Mouse (Mus musculus): ENCODE results near the gene Vcpkmt. TPM values are rescaled to one million over a fixed set of nuclear protein-coding genes. Genes with fewer than 3 reads are reported as not detected.

The Vcpkmt gene
- polyA plus RNA-seq, 1 experiment from 2014 or later: 21.5 TPM

DNA sequence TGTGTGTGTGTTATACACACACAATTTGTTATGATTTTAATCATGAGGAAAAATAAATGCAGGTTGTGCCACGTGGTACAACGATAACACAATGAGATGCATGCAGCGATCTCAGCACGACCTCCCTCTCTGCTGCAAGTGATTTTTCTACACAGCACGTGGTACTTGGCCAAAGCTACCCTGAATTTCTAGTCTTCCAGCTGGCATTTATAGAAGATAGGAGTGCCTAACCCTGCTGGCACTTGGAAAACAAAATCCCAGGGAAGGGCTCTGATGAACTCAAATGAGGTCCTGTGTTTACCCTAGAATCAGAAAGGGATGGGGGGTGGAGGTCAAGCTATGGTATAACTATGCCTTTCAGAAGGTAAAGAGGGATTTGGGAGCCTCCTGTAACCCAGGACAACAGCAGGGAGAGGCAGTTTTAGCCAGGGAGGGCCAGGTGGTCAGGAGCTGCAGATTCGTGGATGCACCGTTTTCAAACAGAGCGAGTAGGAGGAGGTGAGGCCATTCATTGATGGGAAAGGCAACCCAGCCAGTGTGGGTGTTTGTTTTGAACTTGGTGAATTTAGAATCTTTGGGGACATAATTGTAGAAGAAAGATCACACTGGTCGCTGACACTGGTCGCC, 46.1 kb downstream of the Vcpkmt start:
- Histone ChIP-seq H3K36me3 (ENCODE audit: insufficient read depth, low read length) (no peaks in the 10 kb centered on the region), H3K27me3 (ENCODE audit: insufficient read depth, low read length) (no peaks in the 10 kb centered on the region), H3K9me3 (replicated peaks; ENCODE audit: low read length) (no peaks in the 10 kb centered on the region), H3K4me1 (replicated peaks; ENCODE audit: insufficient read depth, low read length) (peaks cover 30% of the 10 kb centered on the region), H3K4me2 (ENCODE audit: low read length) (peak overlapping the region; percentile 50; the same call in 1 of the 2 replicates), H3K9ac (ENCODE audit: low read depth, low read length) (no peak overlapping the region), H3K27ac (peak overlapping the region; percentile 78), H3K4me3 (replicated peaks; ENCODE audit: low read depth, low read length) (no peak overlapping the region)
- TF ChIP-seq CTCF (IDR thresholded peaks at IDR 0.05; ENCODE audit: low read depth): no peak
- ATAC-seq (replicated peaks; ENCODE audit: low FRiP score, low read depth): no peak
- DNase-seq (ENCODE audit: low spot score): no peak
- WGBS: 61% methylated on average over 10 of the region's 10 CpGs

DNA sequence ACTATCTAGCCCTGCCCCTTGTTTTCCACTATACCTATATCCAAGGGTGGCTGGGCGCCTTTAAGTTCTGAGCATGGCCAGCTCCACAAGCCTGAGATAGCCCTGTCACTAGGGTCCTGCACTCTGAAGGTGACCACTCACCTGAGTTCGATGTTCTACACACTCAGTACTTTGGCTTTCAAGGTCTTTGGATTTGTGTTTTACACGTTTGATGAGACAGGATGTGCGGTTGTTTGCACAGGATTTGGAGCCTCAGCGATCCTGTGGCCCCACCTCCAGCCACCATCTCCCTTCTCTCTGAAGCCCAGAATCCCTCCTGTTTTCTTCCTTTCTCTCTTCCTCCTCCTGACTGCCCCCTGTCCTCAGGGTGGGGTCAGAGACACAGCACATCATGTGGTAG, 49.6 kb downstream of the Vcpkmt start:
- Histone ChIP-seq H3K9ac (ENCODE audit: low read depth, low read length) (no peak overlapping the region), H3K36me3 (ENCODE audit: insufficient read depth, low read length) (no peaks in the 10 kb centered on the region), H3K27me3 (ENCODE audit: insufficient read depth, low read length) (no peaks in the 10 kb centered on the region), H3K27ac (no peak overlapping the region), H3K4me1 (replicated peaks; ENCODE audit: insufficient read depth, low read length) (peaks cover 15% of the 10 kb centered on the region), H3K4me2 (ENCODE audit: low read length) (no peak overlapping the region), H3K9me3 (replicated peaks; ENCODE audit: low read length) (no peaks in the 10 kb centered on the region), H3K4me3 (replicated peaks; ENCODE audit: low read depth, low read length) (no peak overlapping the region)
- 74% methylated on average over 5 of the region's 5 CpGs for WGBS
- DNase-seq (ENCODE audit: low spot score): no peak
- no peak for ATAC-seq (replicated peaks; ENCODE audit: low FRiP score, low read depth)
- no peak for TF ChIP-seq CTCF (IDR thresholded peaks at IDR 0.05; ENCODE audit: low read depth)

DNA sequence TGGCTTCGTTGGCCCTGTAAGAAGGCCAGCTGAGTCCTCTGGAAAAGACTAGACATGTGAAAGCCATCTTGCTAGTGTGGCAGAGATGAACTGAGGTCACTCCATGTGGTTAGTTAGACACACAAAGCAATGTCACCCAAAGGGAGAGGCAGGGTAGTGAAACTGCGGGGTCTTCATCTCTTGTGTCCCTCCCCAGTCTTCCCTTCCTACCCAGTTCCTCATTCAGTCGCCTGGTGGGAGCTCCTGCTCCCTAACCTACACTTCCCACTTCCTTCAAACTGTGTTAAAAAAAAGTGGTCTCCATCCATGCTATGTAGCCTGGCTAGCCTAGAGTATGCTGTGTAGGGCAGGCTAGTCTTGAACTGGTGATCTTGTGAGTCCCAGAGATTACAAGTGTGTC, 50.3 kb downstream of the Vcpkmt start:
- no peak for ATAC-seq (replicated peaks; ENCODE audit: low FRiP score, low read depth)
- 92% methylated on average over 3 of the region's 3 CpGs for WGBS
- peaks cover 8% of the 10 kb centered on the region for H3K4me1 ChIP-seq (replicated peaks; ENCODE audit: insufficient read depth, low read length)

DNA sequence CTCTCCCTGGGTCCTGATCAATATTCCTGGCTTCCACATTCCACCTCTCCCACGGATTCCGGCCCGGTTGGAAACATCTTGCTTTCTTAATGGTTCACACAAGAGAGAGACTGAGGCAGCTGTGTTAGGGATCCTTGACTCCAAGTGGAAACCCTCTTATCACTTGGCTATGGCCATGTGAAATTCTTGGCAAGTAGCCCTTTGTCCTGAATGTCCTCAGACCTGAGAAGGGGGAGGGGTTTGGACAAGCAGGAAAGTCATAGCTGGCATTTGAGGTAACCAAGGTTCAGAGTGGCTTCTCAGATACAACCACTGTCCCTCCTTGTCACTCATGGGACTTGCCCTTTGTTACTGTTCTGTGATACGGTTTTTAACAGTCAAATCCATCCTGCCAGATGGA, 50.7 kb downstream of the Vcpkmt start:
- TF ChIP-seq CTCF (IDR thresholded peaks at IDR 0.05; ENCODE audit: low read depth): no peak
- Histone ChIP-seq H3K9ac (ENCODE audit: low read depth, low read length) (no peak overlapping the region), H3K4me2 (ENCODE audit: low read length) (no peak overlapping the region), H3K4me1 (replicated peaks; ENCODE audit: insufficient read depth, low read length) (peaks cover 4% of the 10 kb centered on the region; the same call in 1 of the 2 replicates), H3K27me3 (ENCODE audit: insufficient read depth, low read length) (no peaks in the 10 kb centered on the region), H3K4me3 (replicated peaks; ENCODE audit: low read depth, low read length) (no peak overlapping the region), H3K27ac (no peak overlapping the region), H3K9me3 (replicated peaks; ENCODE audit: low read length) (no peaks in the 10 kb centered on the region), H3K36me3 (ENCODE audit: insufficient read depth, low read length) (no peaks in the 10 kb centered on the region)
- WGBS: 86% methylated on average over 4 of the region's 4 CpGs
- no peak for DNase-seq (ENCODE audit: low spot score)
- no peak for ATAC-seq (replicated peaks; ENCODE audit: low FRiP score, low read depth)

More for the DNA sequence above, 50.3 kb downstream of the Vcpkmt start:
- Histone ChIP-seq H3K9ac (ENCODE audit: low read depth, low read length) (no peak overlapping the region), H3K27me3 (ENCODE audit: insufficient read depth, low read length) (no peaks in the 10 kb centered on the region), H3K36me3 (ENCODE audit: insufficient read depth, low read length) (no peaks in the 10 kb centered on the region), H3K4me2 (ENCODE audit: low read length) (no peak overlapping the region), H3K4me3 (replicated peaks; ENCODE audit: low read depth, low read length) (no peak overlapping the region), H3K27ac (no peak overlapping the region), H3K9me3 (replicated peaks; ENCODE audit: low read length) (no peaks in the 10 kb centered on the region)
- no peak for TF ChIP-seq CTCF (IDR thresholded peaks at IDR 0.05; ENCODE audit: low read depth)
- DNase-seq (ENCODE audit: low spot score): no peak

DNA sequence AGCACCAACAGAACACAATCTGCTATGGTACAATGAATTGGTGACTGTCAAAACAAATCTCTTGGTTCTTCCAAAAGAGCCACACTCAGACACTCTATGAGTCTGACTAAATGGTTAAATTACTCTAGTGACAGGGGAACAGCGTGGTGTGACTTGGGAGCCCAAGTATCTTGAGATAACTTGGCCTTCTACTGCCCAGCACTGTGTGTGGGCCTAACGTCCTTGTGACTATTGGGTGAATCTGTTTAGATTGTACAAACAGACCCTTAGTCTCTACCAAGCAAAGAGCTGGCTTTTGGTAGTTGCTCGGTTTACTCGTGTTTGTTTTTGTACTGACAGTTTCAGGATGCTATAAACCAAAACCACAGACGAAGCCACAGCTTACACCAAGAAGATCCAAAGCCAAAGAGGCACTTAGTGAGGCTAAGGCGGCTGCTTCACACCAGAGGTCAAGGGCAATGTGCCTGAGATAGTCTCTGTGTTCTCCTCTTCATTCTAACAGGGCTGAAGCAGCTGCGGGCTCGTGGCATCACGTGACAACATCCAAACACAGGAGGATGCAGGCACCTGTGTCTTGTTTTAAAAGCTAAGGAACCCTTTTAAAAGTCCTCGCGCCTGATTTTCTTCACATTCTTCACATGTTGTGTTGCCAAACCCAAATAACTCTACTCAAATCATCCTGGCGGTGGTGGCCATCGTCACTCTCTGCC, 53.0 kb downstream of the Vcpkmt start:
- WGBS: 68% methylated on average over 13 of the region's 13 CpGs
- ATAC-seq (replicated peaks; ENCODE audit: low FRiP score, low read depth): no peak
- no peaks in the 10 kb centered on the region for H3K36me3 ChIP-seq (ENCODE audit: insufficient read depth, low read length)
- DNase-seq (ENCODE audit: low spot score): no peak
- H3K4me1 ChIP-seq (replicated peaks; ENCODE audit: insufficient read depth, low read length): no peaks in the 10 kb centered on the region
- no peaks in the 10 kb centered on the region for H3K9me3 ChIP-seq (replicated peaks; ENCODE audit: low read length)
- no peaks in the 10 kb centered on the region for H3K27me3 ChIP-seq (ENCODE audit: insufficient read depth, low read length)
- no peak overlapping the region for H3K4me2 ChIP-seq (ENCODE audit: low read length)
- no peak overlapping the region for H3K4me3 ChIP-seq (replicated peaks; ENCODE audit: low read depth, low read length)
- no peak overlapping the region for H3K9ac ChIP-seq (ENCODE audit: low read depth, low read length)
- no peak overlapping the region for H3K27ac ChIP-seq
- TF ChIP-seq CTCF (IDR thresholded peaks at IDR 0.05; ENCODE audit: low read depth): no peak

DNA sequence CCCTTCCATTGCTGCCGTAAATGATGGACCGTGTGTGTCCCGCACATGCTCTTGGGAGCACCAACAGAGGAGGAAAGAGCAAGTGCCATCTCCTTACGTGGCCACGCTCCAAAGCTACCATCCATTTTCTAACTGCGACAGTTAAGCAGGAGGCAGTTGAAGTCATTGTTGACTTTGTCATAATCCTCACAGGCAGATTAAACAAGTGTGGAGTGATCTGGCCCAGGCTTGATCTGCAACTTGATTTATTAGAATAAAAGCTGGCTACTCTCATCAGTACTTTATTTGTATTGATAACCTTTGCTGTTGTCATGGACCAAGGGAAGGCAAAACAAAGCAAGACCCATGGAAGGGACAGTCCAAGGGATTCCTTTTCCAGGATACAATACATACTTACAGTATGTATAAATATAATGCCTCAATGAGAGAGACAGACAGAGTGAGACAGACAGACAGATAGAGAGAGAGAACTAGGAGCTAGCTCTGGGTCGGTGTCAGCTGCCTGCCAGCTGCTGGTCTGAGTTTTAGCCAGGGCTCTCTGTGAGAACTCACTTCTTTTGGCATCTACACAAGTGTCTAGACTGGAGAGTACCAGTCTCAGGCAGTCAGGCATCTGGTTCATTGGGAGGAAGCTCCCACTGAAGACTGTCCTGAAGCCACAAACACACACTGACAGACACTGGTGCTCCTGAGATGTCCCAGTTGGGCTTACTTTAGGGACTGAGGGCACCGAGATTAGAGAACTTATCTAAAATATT, 54.4 kb downstream of the Vcpkmt start:
- Histone ChIP-seq H3K4me3 (replicated peaks; ENCODE audit: low read depth, low read length) (no peak overlapping the region), H3K36me3 (ENCODE audit: insufficient read depth, low read length) (no peaks in the 10 kb centered on the region), H3K4me1 (replicated peaks; ENCODE audit: insufficient read depth, low read length) (no peaks in the 10 kb centered on the region), H3K27me3 (ENCODE audit: insufficient read depth, low read length) (no peaks in the 10 kb centered on the region), H3K9ac (ENCODE audit: low read depth, low read length) (no peak overlapping the region), H3K9me3 (replicated peaks; ENCODE audit: low read length) (no peaks in the 10 kb centered on the region), H3K4me2 (ENCODE audit: low read length) (no peak overlapping the region), H3K27ac (no peak overlapping the region)
- ATAC-seq (replicated peaks; ENCODE audit: low FRiP score, low read depth) (no peak), DNase-seq (ENCODE audit: low spot score) (no peak)
- 86% methylated on average over 8 of the region's 8 CpGs for WGBS
- no peak for TF ChIP-seq CTCF (IDR thresholded peaks at IDR 0.05; ENCODE audit: low read depth)

Small RNA genes lying within 50 kb of the gene (microRNA-seq; reads per million reads assigned to microRNA genes)
- not detected for gene Gm23018

Other genes with a start within 250 kb of the Vcpkmt start
- gene Nemf, start 225.9 kb downstream of the Vcpkmt start, polyA plus RNA-seq (2015; fragmentation: Nextera tagmentation; extraction: Ambion mirVana): 66.8 and 69.9 TPM in 2 replicates
- 56.2 and 70.7 TPM in 2 replicates for gene Arf6, start 210.9 kb downstream of the Vcpkmt start, polyA plus RNA-seq (2015; fragmentation: Nextera tagmentation; extraction: Ambion mirVana)
- 1.3 and 3.2 TPM in 2 replicates for gene Gm9887, start 210.6 kb downstream of the Vcpkmt start, polyA plus RNA-seq (2015; fragmentation: Nextera tagmentation; extraction: Ambion mirVana)
- 7.1 and 8.4 TPM in 2 replicates for gene Sos2, start 98.8 kb upstream of the Vcpkmt start, polyA plus RNA-seq (2015; fragmentation: Nextera tagmentation; extraction: Ambion mirVana)
- 20.0 and 21.1 TPM in 2 replicates for gene L2hgdh, start 141.8 kb upstream of the Vcpkmt start, polyA plus RNA-seq (2015; fragmentation: Nextera tagmentation; extraction: Ambion mirVana)
- gene Atp5s, start 141.9 kb upstream of the Vcpkmt start, polyA plus RNA-seq (2015; fragmentation: Nextera tagmentation; extraction: Ambion mirVana): 29.5 and 32.9 TPM in 2 replicates
- 85.5 and 93.2 TPM in 2 replicates for gene Cdkl1, start 208.2 kb upstream of the Vcpkmt start, polyA plus RNA-seq (2015; fragmentation: Nextera tagmentation; extraction: Ambion mirVana)

Measured in kidney, postnatal 0 days (tissue).